Mouse (Mus musculus) lung, postnatal 0 days (tissue): ENCODE data around the gene Grk6. TPM values are rescaled to one million over a fixed set of nuclear protein-coding genes. Genes with fewer than 3 reads are reported as not detected.

Experiments
- ATAC-seq: fragments of 200-750 bp; cut with Nextera tagmentation; 2 replicates; pipeline ENCODE4 v1.8.0; 2017; ENCODE audit warnings: moderate library complexity
- DNase-seq: peaks from one replicate; pipeline ENCODE4 v3.0.0-alpha.2; 2016; ENCODE audit warnings: low spot score
- H3K27ac ChIP-seq: fragments of 300-500 bp; sonication (generic); 2 replicates; pipeline ENCODE4 v1.5.1; 2014; ENCODE audit warnings: antibody characterized with exemption, mild to moderate bottlenecking, low read length, mixed read lengths
- H3K27me3 ChIP-seq: fragments of 300-500 bp; sonication (generic); replicated peaks from 2 replicates; pipeline ENCODE4 v1.6.1; 2014; ENCODE audit warnings: low read length, mixed read lengths; ENCODE audit not compliant: insufficient read depth
- H3K36me3 ChIP-seq: fragments of 300-500 bp; sonication (generic); 2 replicates; pipeline ENCODE4 v1.6.1; 2014; ENCODE audit warnings: low read length, mixed read lengths; ENCODE audit not compliant: insufficient read depth
- H3K4me1 ChIP-seq: fragments of 300-500 bp; sonication (generic); 2 replicates; pipeline ENCODE4 v1.6.1; 2014; ENCODE audit warnings: antibody characterized with exemption, low read depth, low read length, mixed read lengths; ENCODE audit not compliant: insufficient read depth
- H3K4me2 ChIP-seq: fragments of 300-500 bp; sonication (generic); replicated peaks from 2 replicates; pipeline ENCODE4 v1.6.1; 2014; ENCODE audit warnings: low read depth, mild to moderate bottlenecking, low read length, moderate library complexity, mixed read lengths
- H3K4me3 ChIP-seq: fragments of 300-500 bp; sonication (generic); 2 replicates; pipeline ENCODE4 v1.5.1; 2014; ENCODE audit warnings: low read depth, low read length
- H3K9ac ChIP-seq: fragments of 300-500 bp; sonication (generic); replicated peaks from 2 replicates; pipeline ENCODE4 v1.6.1; 2014; ENCODE audit warnings: low read depth, mild to moderate bottlenecking
- H3K9me3 ChIP-seq: fragments of 300-500 bp; sonication (generic); 2 replicates; pipeline ENCODE4 v1.6.1; 2016; ENCODE audit warnings: low read length, mixed read lengths
- CTCF ChIP-seq: IDR thresholded peaks from 2 replicates; pipeline ENCODE4 v1.5.1; 2016; ENCODE audit warnings: antibody characterized with exemption, mild to moderate bottlenecking
- EP300 ChIP-seq: IDR thresholded peaks from 2 replicates; pipeline ENCODE4 v1.6.1; 2016; ENCODE audit warnings: antibody characterized with exemption, mild to moderate bottlenecking, control low read depth
- WGBS: fragments of 180-500 bp; shearing (Covaris S2); extraction: QIAGEN DNeasy Blood & Tissue Kit; methylation state at CpG from one replicate; pipeline ENCODE4 v1.1.7; 2014; 5-methylcytosine and 5-hydroxymethylcytosine counted together
- polyA plus RNA-seq: library from polyadenylated mRNA; unstranded; fragments of >200 nt; fragmentation: Nextera tagmentation; extraction: Ambion mirVana; gene quantifications from 2 replicates; pipeline ENCODE4 v1.2.1, GENCODE M21; 2015

The Grk6 gene
- polyA plus RNA-seq, 1 experiment from 2014 or later = 20.4 TPM

DNA sequence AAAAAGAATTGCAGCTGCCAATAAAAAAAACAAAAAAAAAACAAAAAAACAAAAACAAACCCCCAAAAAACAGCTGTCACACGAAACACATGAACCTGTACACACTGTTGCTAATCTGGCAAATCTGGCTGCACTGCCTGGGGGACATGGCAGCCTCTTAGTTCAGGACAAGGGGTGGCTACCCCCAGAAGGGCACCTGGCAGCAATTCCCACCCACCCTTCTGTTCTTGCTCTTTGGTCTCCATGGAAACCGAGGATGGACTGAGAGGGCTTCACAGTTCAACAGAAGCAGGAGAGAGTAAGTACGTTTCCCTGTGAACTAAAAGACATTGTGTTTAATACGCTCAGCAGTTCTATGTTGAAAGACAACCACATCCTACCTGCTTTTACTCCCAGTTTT lies 50.8 kb downstream of the Grk6 start:
- TF ChIP-seq CTCF = no peak
- TF ChIP-seq EP300 = no peak
- ATAC-seq = no peak
- Histone ChIP-seq H3K4me1 (peaks cover 2% of the 10 kb centered on the region; the same call in 1 of the 2 replicates), H3K9me3 (no peaks in the 10 kb centered on the region), H3K27ac (no peak overlapping the region), H3K4me2 (no peak overlapping the region), H3K4me3 (no peak overlapping the region), H3K36me3 (0 out of 2 replicates have a peak, but pooled peaks cover 8% of the 10 kb centered on the region), H3K27me3 (peaks cover 18% of the 10 kb centered on the region; the same call in 1 of the 2 replicates), H3K9ac (no peak overlapping the region)
- WGBS = 49% methylated on average over 4 of the region's 4 CpGs
- no peak for DNase-seq

DNA sequence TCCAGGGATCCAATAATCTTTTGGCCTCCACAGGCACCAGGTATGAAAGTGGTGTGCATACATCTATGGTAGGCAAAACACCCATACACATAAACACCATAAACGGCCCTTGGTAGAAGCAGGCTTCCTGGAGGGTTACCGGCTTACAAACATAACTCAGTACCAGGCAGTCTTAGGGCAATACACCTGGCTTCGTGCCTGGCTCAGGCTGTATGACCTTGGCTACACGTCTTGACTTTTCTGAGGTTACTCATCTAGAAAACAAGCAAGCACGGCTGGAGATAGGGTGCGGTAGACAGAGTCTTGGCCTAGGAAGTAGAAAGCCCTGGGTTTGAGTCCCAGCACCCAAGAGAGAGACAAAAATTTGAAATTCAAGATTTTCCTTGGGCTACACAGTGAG lies 51.8 kb downstream of the Grk6 start:
- no peak for ATAC-seq
- WGBS = 77% methylated on average over 6 of the region's 6 CpGs
- no peak overlapping the region for H3K9ac ChIP-seq
- no peak overlapping the region for H3K4me3 ChIP-seq
- 0 out of 2 replicates have a peak, but pooled peaks cover 8% of the 10 kb centered on the region for H3K36me3 ChIP-seq
- H3K4me1 ChIP-seq = peaks cover 2% of the 10 kb centered on the region; the same call in 1 of the 2 replicates
- no peak for DNase-seq
- no peak for TF ChIP-seq EP300
- TF ChIP-seq CTCF = no peak
- no peaks in the 10 kb centered on the region for H3K9me3 ChIP-seq
- no peak overlapping the region for H3K4me2 ChIP-seq
- H3K27ac ChIP-seq = no peak overlapping the region
- peaks cover 18% of the 10 kb centered on the region; the same call in 1 of the 2 replicates for H3K27me3 ChIP-seq

DNA sequence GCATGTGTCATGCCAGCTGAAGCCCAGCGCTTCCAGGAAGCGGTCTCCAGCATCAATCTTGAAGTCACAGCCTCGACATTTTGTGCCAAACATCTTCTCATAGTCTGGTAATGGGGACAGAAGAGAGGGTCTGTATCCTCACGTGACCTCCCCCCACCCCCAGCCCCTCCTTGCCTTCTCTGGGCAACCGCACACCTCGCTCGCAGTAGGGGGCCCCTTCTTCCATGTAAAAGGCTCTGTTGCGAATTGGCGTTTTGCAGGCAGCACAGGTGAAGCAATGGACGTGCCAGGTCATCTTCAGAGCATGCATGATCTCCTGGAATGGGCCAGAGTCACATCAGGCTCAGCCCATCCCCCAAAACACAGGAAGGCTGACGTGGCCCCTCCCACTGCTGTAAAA lies 54.0 kb downstream of the Grk6 start:
- Histone ChIP-seq H3K27ac (no peak overlapping the region), H3K9me3 (no peaks in the 10 kb centered on the region), H3K27me3 (peaks cover 12% of the 10 kb centered on the region; the same call in 1 of the 2 replicates), H3K4me2 (no peak overlapping the region), H3K4me3 (no peak overlapping the region), H3K9ac (no peak overlapping the region), H3K36me3 (peaks cover 8% of the 10 kb centered on the region; the same call in 1 of the 2 replicates), H3K4me1 (peaks cover 2% of the 10 kb centered on the region; the same call in 1 of the 2 replicates)
- 69% methylated on average over 11 of the region's 11 CpGs for WGBS
- ATAC-seq (no peak), DNase-seq (no peak)
- TF ChIP-seq CTCF (no peak), EP300 (no peak)

DNA sequence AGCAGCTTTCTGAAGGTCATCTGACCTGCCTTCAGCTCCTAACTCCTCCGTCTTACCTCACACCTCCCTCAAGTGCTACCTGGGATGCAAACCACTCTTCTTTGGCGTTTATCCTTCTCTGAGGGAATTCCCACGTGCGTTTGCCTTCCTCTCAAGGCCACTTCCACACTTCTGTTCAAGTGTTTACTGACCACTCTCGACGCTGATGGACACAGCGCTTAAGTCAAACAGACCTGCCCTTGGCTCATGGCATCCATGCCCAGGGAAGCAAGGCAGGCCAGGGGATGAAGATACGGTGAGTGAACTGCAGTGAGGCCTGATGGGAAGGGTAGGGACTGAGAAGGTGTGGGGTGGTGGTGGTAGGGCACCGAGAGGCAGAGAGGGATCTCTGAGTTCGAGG lies 55.7 kb downstream of the Grk6 start:
- peaks cover 19% of the 10 kb centered on the region for H3K36me3 ChIP-seq
- H3K4me1 ChIP-seq = no peaks in the 10 kb centered on the region; the same call in 1 of the 2 replicates
- peaks cover 12% of the 10 kb centered on the region for H3K27me3 ChIP-seq
- no peak overlapping the region for H3K27ac ChIP-seq
- WGBS = 49% methylated on average over 10 of the region's 10 CpGs
- H3K4me3 ChIP-seq = no peak overlapping the region
- DNase-seq (peak; percentile 88), ATAC-seq (peak; percentile 89)
- H3K9me3 ChIP-seq = no peaks in the 10 kb centered on the region
- no peak overlapping the region for H3K9ac ChIP-seq
- H3K4me2 ChIP-seq = no peak overlapping the region
- TF ChIP-seq CTCF (no peak), EP300 (peak; percentile 79)

DNA sequence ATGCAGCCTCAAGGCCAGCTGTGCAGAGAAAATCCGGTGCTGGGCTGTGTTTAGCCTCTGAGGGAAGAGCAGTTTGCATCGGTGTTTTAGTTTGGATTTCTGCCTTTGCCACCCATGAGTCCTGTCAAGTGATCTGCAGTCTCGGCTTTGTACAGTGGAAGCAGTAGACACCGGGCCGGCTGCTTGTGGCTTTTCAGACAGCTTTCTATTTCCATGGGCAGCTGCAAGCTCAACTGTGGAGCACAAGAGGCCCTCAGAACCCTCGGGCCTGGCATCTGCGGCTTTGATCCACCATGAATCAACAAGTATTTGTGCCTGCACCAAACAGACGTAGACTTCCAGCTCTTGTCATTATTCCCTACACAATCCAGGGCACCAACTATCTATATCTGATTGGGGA lies 57.5 kb downstream of the Grk6 start:
- H3K27me3 ChIP-seq = peaks cover 12% of the 10 kb centered on the region
- no peaks in the 10 kb centered on the region for H3K4me1 ChIP-seq
- TF ChIP-seq CTCF (no peak), EP300 (no peak)
- H3K9ac ChIP-seq = no peak overlapping the region
- WGBS = 83% methylated on average over 8 of the region's 8 CpGs
- H3K36me3 ChIP-seq = peaks cover 25% of the 10 kb centered on the region
- H3K4me2 ChIP-seq = no peak overlapping the region
- H3K9me3 ChIP-seq = no peaks in the 10 kb centered on the region
- H3K27ac ChIP-seq = no peak overlapping the region
- no peak for ATAC-seq
- no peak for DNase-seq
- H3K4me3 ChIP-seq = no peak overlapping the region

DNA sequence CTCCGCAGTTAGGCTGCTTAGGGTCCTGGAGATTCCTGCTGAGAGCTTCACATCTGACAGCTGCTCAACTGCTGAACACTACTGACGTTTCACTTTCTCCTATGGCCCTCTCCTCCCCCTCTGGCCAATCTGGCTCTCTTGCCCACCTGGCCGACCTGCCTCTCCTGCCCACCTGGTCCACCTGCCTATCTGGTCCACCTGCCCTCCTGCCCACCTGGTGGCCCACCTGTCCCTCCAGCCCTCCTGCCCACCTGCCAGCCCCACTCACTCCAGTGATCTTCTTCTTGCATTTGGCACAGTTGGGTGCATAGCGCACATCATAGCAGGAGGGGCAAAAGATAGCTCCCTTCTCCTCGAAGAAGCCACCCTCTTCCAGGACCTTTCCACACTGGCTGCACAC lies 59.5 kb downstream of the Grk6 start:
- no peak for TF ChIP-seq EP300
- no peak for TF ChIP-seq CTCF
- Histone ChIP-seq H3K4me2 (no peak overlapping the region), H3K4me1 (no peaks in the 10 kb centered on the region), H3K36me3 (peaks cover 17% of the 10 kb centered on the region), H3K9ac (no peak overlapping the region), H3K27me3 (peaks cover 6% of the 10 kb centered on the region; the same call in 1 of the 2 replicates), H3K27ac (no peak overlapping the region), H3K4me3 (no peak overlapping the region), H3K9me3 (no peaks in the 10 kb centered on the region)
- ATAC-seq (no peak), DNase-seq (no peak)
- whole genome bisulfite sequencing = 89% methylated on average over 5 of the region's 5 CpGs

DNA sequence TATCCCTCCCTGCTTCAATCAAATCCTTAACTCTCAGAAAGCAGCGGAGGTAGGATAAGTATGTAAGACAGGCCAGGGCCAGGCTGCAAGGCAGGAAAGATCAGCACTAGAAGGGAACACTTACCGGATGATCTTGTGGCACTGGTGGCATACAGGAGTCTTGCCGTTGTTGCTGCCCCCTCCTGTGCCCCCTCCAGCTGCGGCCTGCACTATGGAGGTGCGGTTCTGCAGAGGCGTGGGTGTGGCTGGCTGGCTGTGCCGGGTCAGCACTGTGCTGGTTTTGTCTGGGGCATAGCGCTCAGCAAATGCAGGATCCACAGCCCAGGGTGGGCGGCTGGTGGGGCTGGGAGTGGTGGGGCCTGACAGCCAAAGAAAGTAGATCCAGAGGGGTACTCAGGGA lies 60.9 kb downstream of the Grk6 start:
- Histone ChIP-seq H3K4me2 (no peak overlapping the region), H3K9me3 (no peaks in the 10 kb centered on the region), H3K27ac (no peak overlapping the region), H3K4me3 (no peak overlapping the region), H3K27me3 (no peaks in the 10 kb centered on the region; the same call in 1 of the 2 replicates), H3K36me3 (peaks cover 24% of the 10 kb centered on the region), H3K4me1 (peaks cover 7% of the 10 kb centered on the region), H3K9ac (no peak overlapping the region)
- WGBS = 97% methylated on average over 9 of the region's 9 CpGs
- ATAC-seq = no peak
- TF ChIP-seq CTCF (no peak), EP300 (no peak)
- DNase-seq = no peak
